Mouse (Mus musculus) forebrain, embryonic 13.5 days (tissue): ENCODE measurements around the gene Coa3. TPM values are rescaled to one million over a fixed set of nuclear protein-coding genes. Genes with fewer than 3 reads are reported as not detected.
A peak's percentile ranks its signal among the peaks of the same experiment; 100 is the strongest.

Source experiments
- ATAC-seq: fragments of 200-750 bp; cut with Nextera tagmentation; 2 replicates; pipeline ENCODE4 v1.8.0; 2017
- H3K27ac ChIP-seq: fragments of 300-500 bp; sonication (generic); 2 replicates; pipeline ENCODE4 v1.5.1; 2015; ENCODE audit warnings: inconsistent platforms, mild to moderate bottlenecking, moderate library complexity
- H3K27me3 ChIP-seq: fragments of 300-500 bp; sonication (generic); 2 replicates; pipeline ENCODE4 v1.6.1; 2015; ENCODE audit warnings: mild to moderate bottlenecking, inconsistent platforms
- H3K36me3 ChIP-seq: fragments of 300-500 bp; sonication (generic); 2 replicates; pipeline ENCODE4 v1.6.1; 2015; ENCODE audit warnings: mild to moderate bottlenecking, inconsistent platforms; ENCODE audit not compliant: poor library complexity, severe bottlenecking
- H3K4me1 ChIP-seq: fragments of 300-500 bp; sonication (generic); 2 replicates; pipeline ENCODE4 v1.6.1; 2015; ENCODE audit warnings: inconsistent platforms
- H3K4me2 ChIP-seq: fragments of 300-500 bp; sonication (generic); 2 replicates; pipeline ENCODE4 v1.6.1; 2015; ENCODE audit warnings: inconsistent platforms, mild to moderate bottlenecking, moderate library complexity
- H3K4me3 ChIP-seq: fragments of 300-500 bp; sonication (generic); 2 replicates; pipeline ENCODE4 v1.5.1; 2015; ENCODE audit warnings: mild to moderate bottlenecking, inconsistent platforms
- H3K9ac ChIP-seq: fragments of 300-500 bp; sonication (generic); 2 replicates; pipeline ENCODE4 v1.6.1; 2015; ENCODE audit warnings: mild to moderate bottlenecking, inconsistent platforms
- H3K9me3 ChIP-seq: fragments of 300-500 bp; sonication (generic); replicated peaks from 2 replicates; pipeline ENCODE4 v1.6.1; 2016; ENCODE audit warnings: inconsistent platforms
- WGBS: fragments of 180-500 bp; shearing (Covaris S2); methylation state at CpG from one replicate; pipeline ENCODE4 v1.1.7; 2015; 5-methylcytosine and 5-hydroxymethylcytosine counted together
- polyA plus RNA-seq: library from polyadenylated mRNA; unstranded; fragments of >200 nt; fragmentation: Nextera tagmentation; extraction: Ambion mirVana; gene quantifications from 2 replicates; pipeline ENCODE4 v1.2.1, GENCODE M21; 2015

The Coa3 gene
- polyA plus RNA-seq, 1 experiment from 2014 or later = 203 TPM

GRCm38 (mm10) chr11:101277381-101278222 is 1.3 kb downstream of the Coa3 start:
- Histone ChIP-seq H3K27me3 (peaks cover 13% of the 10 kb centered on the region), H3K9me3 (no peaks in the 10 kb centered on the region), H3K4me1 (peaks cover 30% of the 10 kb centered on the region), H3K36me3 (no peaks in the 10 kb centered on the region), H3K4me2 (peak overlapping the region; percentile 92), H3K4me3 (peak overlapping the region; percentile 75), H3K27ac (no peak overlapping the region), H3K9ac (peak overlapping the region; percentile 83)
- 81% methylated on average over 12 of the region's 12 CpGs for WGBS
- no peak for ATAC-seq

DNA sequence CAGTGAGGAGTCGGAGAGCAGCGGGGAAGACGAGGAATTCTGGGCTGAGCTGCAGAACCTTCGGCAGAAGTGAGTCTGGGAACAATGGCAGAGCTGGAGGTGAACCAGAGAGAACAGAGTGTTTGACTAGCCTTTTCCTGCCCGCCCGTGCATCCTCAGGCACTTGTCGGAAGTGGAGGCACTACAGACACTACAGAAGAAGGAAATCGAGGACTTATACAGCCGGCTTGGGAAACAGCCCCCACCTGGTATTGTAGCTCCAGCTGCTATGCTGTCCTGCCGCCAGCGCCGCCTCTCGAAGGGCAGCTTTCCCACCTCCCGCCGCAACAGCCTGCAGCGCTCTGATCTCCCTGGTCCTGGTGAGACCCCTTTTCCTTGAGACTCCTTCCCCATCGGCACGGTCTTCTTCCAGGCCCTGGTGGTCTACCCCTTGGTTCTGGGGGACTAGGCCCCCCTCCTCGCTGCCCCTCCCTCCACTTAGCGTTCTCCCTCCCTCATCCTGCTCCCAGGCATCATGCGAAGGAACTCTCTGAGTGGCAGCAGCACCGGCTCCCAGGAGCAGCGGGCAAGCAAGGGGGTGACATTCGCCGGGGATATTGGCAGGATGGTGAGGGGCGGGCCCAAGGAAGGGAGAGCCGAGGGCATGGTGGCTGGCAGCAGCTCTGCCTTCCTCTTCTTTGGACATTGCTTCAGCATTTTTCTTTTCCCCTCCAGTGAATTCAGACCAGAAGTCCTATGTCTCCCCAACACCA is 2.4 kb downstream of the Coa3 start:
- H3K4me2 ChIP-seq = peak overlapping the region; percentile 92
- H3K4me3 ChIP-seq = peak overlapping the region; percentile 3; the same call in 1 of the 2 replicates
- H3K9me3 ChIP-seq = no peaks in the 10 kb centered on the region
- peak overlapping the region; percentile 12; the same call in 1 of the 2 replicates for H3K9ac ChIP-seq
- H3K27me3 ChIP-seq = peaks cover 12% of the 10 kb centered on the region
- no peak for ATAC-seq
- no peak overlapping the region for H3K27ac ChIP-seq
- peaks cover 30% of the 10 kb centered on the region for H3K4me1 ChIP-seq
- 32% methylated on average over 27 of the region's 27 CpGs for WGBS
- no peaks in the 10 kb centered on the region for H3K36me3 ChIP-seq

GRCm38 (mm10) chr11:101275309-101275708 is 3.6 kb downstream of the Coa3 start:
- Histone ChIP-seq H3K9ac (no peak overlapping the region), H3K4me1 (peaks cover 30% of the 10 kb centered on the region), H3K36me3 (no peaks in the 10 kb centered on the region), H3K4me2 (no peak overlapping the region), H3K27ac (no peak overlapping the region), H3K27me3 (peaks cover 2% of the 10 kb centered on the region), H3K9me3 (no peaks in the 10 kb centered on the region), H3K4me3 (no peak overlapping the region)
- WGBS = 78% methylated on average over 4 of the region's 4 CpGs
- ATAC-seq = no peak

GRCm38 (mm10) chr11:101272446-101272845 is 6.5 kb downstream of the Coa3 start:
- WGBS = 87% methylated on average over 3 of the region's 3 CpGs

GRCm38 (mm10) chr11:101269577-101270116 is 9.3 kb downstream of the Coa3 start:
- no peak overlapping the region for H3K4me2 ChIP-seq
- H3K27ac ChIP-seq = no peak overlapping the region
- H3K9me3 ChIP-seq = no peaks in the 10 kb centered on the region
- H3K4me1 ChIP-seq = peaks cover 9% of the 10 kb centered on the region
- 46% methylated on average over 10 of the region's 10 CpGs for WGBS
- H3K27me3 ChIP-seq = peaks cover 36% of the 10 kb centered on the region
- no peak overlapping the region for H3K4me3 ChIP-seq
- H3K36me3 ChIP-seq = no peaks in the 10 kb centered on the region
- no peak for ATAC-seq
- H3K9ac ChIP-seq = no peak overlapping the region

More at GRCm38 (mm10) chr11:101272446-101272845, 6.5 kb downstream of the Coa3 start:
- Histone ChIP-seq H3K9ac (no peak overlapping the region), H3K36me3 (no peaks in the 10 kb centered on the region), H3K4me2 (no peak overlapping the region), H3K4me3 (no peak overlapping the region), H3K27me3 (peaks cover 9% of the 10 kb centered on the region), H3K9me3 (no peaks in the 10 kb centered on the region), H3K27ac (no peak overlapping the region), H3K4me1 (peaks cover 16% of the 10 kb centered on the region)
- no peak for ATAC-seq

- 10% methylated on average over 6 of the region's 6 CpGs for WGBS
- Histone ChIP-seq H3K4me1 (peaks cover 28% of the 10 kb centered on the region), H3K36me3 (no peaks in the 10 kb centered on the region), H3K9me3 (no peaks in the 10 kb centered on the region), H3K4me2 (no peak overlapping the region), H3K4me3 (no peak overlapping the region), H3K27ac (no peak overlapping the region), H3K27me3 (peaks cover 70% of the 10 kb centered on the region), H3K9ac (no peak overlapping the region)
- ATAC-seq = no peak
Observed at GRCm38 (mm10) chr11:101265906-101266305, 13.0 kb downstream of the Coa3 start.

GRCm38 (mm10) chr11:101264954-101265471 is 13.9 kb downstream of the Coa3 start:
- WGBS = under 1% methylated on average over 31 of the region's 31 CpGs
- Histone ChIP-seq H3K9ac (peak overlapping the region; percentile 46), H3K27me3 (peaks cover 76% of the 10 kb centered on the region), H3K4me2 (peak overlapping the region; percentile 57), H3K9me3 (no peaks in the 10 kb centered on the region), H3K4me1 (peaks cover 37% of the 10 kb centered on the region), H3K4me3 (peak overlapping the region; percentile 35), H3K27ac (no peak overlapping the region), H3K36me3 (no peaks in the 10 kb centered on the region)
- ATAC-seq = no peak

DNA sequence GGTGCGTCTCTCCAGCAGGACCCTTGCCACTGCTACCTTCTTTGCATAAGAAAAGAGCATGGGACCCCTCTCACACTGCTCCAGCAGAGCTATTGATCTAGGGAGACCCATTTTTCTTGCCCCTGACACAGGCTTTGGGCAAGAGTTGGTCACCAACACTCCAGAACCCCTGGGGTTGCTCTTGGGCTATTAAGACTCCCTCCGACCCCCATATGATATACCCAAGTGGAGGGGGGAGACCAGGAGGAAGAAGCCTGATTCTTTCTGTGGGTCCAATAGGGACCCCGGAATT is 15.0 kb downstream of the Coa3 start:
- H3K27me3 ChIP-seq = peaks cover 79% of the 10 kb centered on the region

DNA sequence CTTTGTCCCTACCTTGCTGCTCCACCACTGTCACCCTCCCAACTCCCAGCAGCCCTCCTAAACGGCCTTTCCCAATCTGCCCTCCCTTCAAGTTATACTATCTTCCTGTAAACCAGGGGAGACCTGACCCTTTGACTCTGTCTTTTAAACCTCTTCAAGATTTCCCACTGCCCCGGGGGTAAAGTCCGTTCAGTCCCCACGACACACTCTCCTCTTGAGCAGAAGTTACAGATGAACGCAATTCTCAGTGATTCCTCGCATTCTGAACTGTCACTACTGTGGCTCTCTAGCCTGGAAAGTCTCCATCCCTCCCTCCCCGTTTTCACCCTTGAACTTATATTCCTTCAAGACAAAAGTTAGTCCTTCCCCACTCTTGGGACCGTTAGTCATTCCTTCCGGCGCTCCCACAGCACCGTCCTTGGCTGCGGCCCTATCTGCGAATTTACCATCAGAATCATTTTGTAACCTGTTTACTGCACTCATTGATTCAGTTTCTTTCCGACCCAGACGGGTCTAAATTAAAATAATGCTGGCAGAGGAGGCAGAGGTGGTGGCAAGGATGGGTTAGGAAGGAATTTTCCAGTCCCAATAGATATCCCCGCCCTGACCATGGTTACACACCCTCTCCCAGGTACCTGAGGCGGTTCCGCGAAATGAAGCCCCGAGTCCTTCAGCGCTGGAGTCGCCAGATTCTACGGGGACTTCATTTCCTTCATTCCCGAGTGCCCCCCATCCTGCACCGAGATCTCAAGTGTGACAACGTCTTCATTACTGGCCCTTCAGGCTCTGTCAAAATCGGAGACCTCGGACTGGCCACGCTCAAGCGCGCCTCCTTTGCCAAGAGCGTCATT is 15.6 kb downstream of the Coa3 start:
- peaks cover 46% of the 10 kb centered on the region for H3K4me1 ChIP-seq
- H3K4me2 ChIP-seq = no peak overlapping the region
- no peaks in the 10 kb centered on the region for H3K9me3 ChIP-seq
- H3K36me3 ChIP-seq = peaks cover 9% of the 10 kb centered on the region
- H3K9ac ChIP-seq = no peak overlapping the region
- ATAC-seq = no peak
- H3K27me3 ChIP-seq = peaks cover 76% of the 10 kb centered on the region
- H3K4me3 ChIP-seq = 0 out of 2 replicates have a peak overlapping the region, but pooled peaks have one; percentile 0
- H3K27ac ChIP-seq = no peak overlapping the region
- 2% methylated on average over 32 of the region's 32 CpGs for WGBS

More for the DNA sequence above, 15.0 kb downstream of the Coa3 start:
- no peak overlapping the region for H3K9ac ChIP-seq
- H3K4me2 ChIP-seq = no peak overlapping the region
- 0 out of 2 replicates have a peak overlapping the region, but pooled peaks have one; percentile 0 for H3K4me3 ChIP-seq
- 10% methylated on average over 3 of the region's 3 CpGs for WGBS
- peaks cover 4% of the 10 kb centered on the region for H3K36me3 ChIP-seq
- H3K4me1 ChIP-seq = peaks cover 46% of the 10 kb centered on the region
- ATAC-seq = no peak
- H3K9me3 ChIP-seq = no peaks in the 10 kb centered on the region
- no peak overlapping the region for H3K27ac ChIP-seq

GRCm38 (mm10) chr11:101262272-101262967 is 16.5 kb downstream of the Coa3 start:
- H3K27ac ChIP-seq = no peak overlapping the region
- peak overlapping the region; percentile 32; the same call in 1 of the 2 replicates for H3K4me2 ChIP-seq
- H3K9me3 ChIP-seq = no peaks in the 10 kb centered on the region
- H3K27me3 ChIP-seq = peaks cover 70% of the 10 kb centered on the region
- H3K4me3 ChIP-seq = peak overlapping the region; percentile 6; the same call in 1 of the 2 replicates
- 2% methylated on average over 24 of the region's 24 CpGs for WGBS
- H3K36me3 ChIP-seq = peaks cover 19% of the 10 kb centered on the region
- H3K9ac ChIP-seq = no peak overlapping the region
- H3K4me1 ChIP-seq = peaks cover 46% of the 10 kb centered on the region
- no peak for ATAC-seq
